Mouse (Mus musculus) ES-E14 (cell line): ENCODE results near the gene Wdr74. TPM values are rescaled to one million over a fixed set of nuclear protein-coding genes. Genes with fewer than 3 reads are reported as not detected.
A peak's percentile ranks its signal among the peaks of the same experiment; 100 is the strongest.

ENCODE experiments used
- DNase-seq: peaks from one replicate; pipeline ENCODE4 v3.0.0-alpha.2; 2013; ENCODE audit warnings: low read depth, low spot score
- H3K27ac ChIP-seq: 2 replicates; pipeline ENCODE4 v1.5.1; 2012; ENCODE audit warnings: low read depth, mild to moderate bottlenecking, low read length, moderate library complexity, mixed read lengths; ENCODE audit not compliant: poor library complexity, insufficient read depth, severe bottlenecking
- H3K36me3 ChIP-seq: 2 replicates; pipeline ENCODE4 v1.6.1; 2012; ENCODE audit warnings: mild to moderate bottlenecking, low read length, moderate library complexity, mixed read lengths; ENCODE audit not compliant: control insufficient read depth, poor library complexity, insufficient read depth, severe bottlenecking
- H3K4me1 ChIP-seq, 2 experiments: fragments of 150-350 bp in 1 of 2; sonication (generic) in 1 of 2; 2 replicates each; pipeline ENCODE4 v1.6.1; 2012; ENCODE audit warnings: low read length in 2 of 2, mild to moderate bottlenecking in 1 of 2, mixed read lengths in 1 of 2; ENCODE audit not compliant: control insufficient read depth in 2 of 2, insufficient read depth in 2 of 2, poor library complexity in 1 of 2
- H3K4me3 ChIP-seq, 2 experiments: fragments of 150-350 bp in 1 of 2; sonication (generic) in 1 of 2; 2 replicates each; pipeline ENCODE4 v1.5.1; 2012; ENCODE audit warnings: low read length in 2 of 2, low read depth in 1 of 2, mild to moderate bottlenecking in 1 of 2, mixed read lengths in 1 of 2; ENCODE audit not compliant: insufficient read depth in 1 of 2, poor library complexity in 1 of 2, severe bottlenecking in 1 of 2
- H3K9ac ChIP-seq: 2 replicates; pipeline ENCODE4 v1.6.1; 2012; ENCODE audit warnings: low read depth, mild to moderate bottlenecking, low read length, mixed read lengths; ENCODE audit not compliant: poor library complexity, insufficient read depth, severe bottlenecking
- H3K9me3 ChIP-seq: fragments of 150-350 bp; sonication (generic); 2 replicates; pipeline ENCODE4 v1.6.1; 2012; ENCODE audit warnings: low read depth, mild to moderate bottlenecking, low read length; ENCODE audit not compliant: control insufficient read depth, insufficient read depth
- CHD2 ChIP-seq: IDR thresholded peaks from 2 replicates; pipeline ENCODE4 v1.6.1; 2014; ENCODE audit warnings: mild to moderate bottlenecking, low read depth, low read length, inconsistent platforms
- HCFC1 ChIP-seq: IDR thresholded peaks from 2 replicates; pipeline ENCODE4 v1.6.1; 2012; ENCODE audit warnings: low read length, inconsistent platforms, borderline replicate concordance; ENCODE audit not compliant: insufficient read depth
- MAFK ChIP-seq: IDR thresholded peaks from 2 replicates; pipeline ENCODE4 v1.6.1; 2014; ENCODE audit warnings: mild to moderate bottlenecking, low read depth, low read length, inconsistent platforms; ENCODE audit not compliant: insufficient read depth
- ZC3H11A ChIP-seq: IDR thresholded peaks from 2 replicates; pipeline ENCODE4 v1.6.1; 2012; ENCODE audit warnings: low read depth, mild to moderate bottlenecking, inconsistent platforms, low read length, borderline replicate concordance
- ZNF384 ChIP-seq: IDR thresholded peaks from 2 replicates; pipeline ENCODE4 v1.6.1; 2012; ENCODE audit warnings: low read depth, low read length, inconsistent platforms
- in situ Hi-C, 2 experiments: fragments of 600-800 bp; cut with MboI; formaldehyde crosslinking; loops; one replicate each; pipeline ENCODE4 v1.15.1; 2025; ENCODE audit warnings: low sequenced_read_pairs in 2 of 2, inconsistent platforms in 1 of 2; ENCODE audit not compliant: unreplicated experiment in 2 of 2
- total RNA-seq: library from RNA; depleted of rRNA; stranded (reverse); fragments of 300-350 nt; gene quantifications from 2 replicates; pipeline ENCODE4 v1.2.3, GENCODE M21; 2012

Gene Wdr74
- total RNA-seq, 1 experiment, result 173 TPM

DNA sequence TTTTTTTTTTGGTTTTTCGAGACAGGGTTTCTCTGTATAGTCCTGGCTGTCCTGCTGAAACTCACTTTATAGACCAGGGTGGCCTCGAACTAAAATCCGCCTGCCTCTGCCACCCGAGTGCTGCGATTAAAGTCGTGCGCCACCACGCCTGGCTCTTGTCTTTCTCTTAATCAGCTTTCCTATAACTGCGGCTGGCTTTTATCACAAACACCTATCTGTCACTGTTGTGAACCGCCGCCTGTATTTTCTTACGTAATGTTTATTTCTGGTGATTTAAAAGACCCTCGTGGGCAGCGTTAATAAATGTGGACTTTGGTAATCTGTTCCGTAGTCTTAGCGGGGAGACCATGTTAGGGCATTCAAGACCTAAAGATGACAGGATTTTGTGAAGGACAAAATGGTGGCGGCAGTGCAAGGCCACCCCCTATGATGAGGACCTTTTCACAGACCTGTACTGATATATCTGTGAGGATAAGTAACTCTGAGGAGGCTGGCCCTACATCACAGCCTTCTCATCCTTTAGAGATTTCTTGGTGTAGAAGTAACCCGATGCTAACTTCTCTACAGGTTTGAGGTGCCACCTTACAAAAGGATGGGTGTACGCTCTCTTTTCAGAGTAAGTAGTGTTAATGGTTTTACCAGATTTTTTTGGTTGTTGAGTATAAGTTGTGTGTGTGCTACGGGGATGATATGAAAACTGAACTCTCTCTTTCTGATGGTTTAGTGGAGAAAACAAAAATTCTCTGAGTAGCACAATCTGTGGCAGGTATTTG is 11.9 kb upstream of the Wdr74 start:
- H3K27ac ChIP-seq, result peak overlapping the region; percentile 94
- peak overlapping the region; percentile 76 to 92 for H3K4me3 ChIP-seq
- peaks cover 29% of the 10 kb centered on the region for H3K36me3 ChIP-seq
- no peak for DNase-seq
- in situ Hi-C loops, result no loop called here
- H3K9me3 ChIP-seq, result no peaks in the 10 kb centered on the region
- H3K9ac ChIP-seq, result peak overlapping the region; percentile 99
- 0 out of 4 replicates have a peak, but pooled peaks cover 0 to 3% of the 10 kb centered on the region in 2 experiments for H3K4me1 ChIP-seq
- TF ChIP-seq HCFC1 (no peak), MAFK (no peak), ZC3H11A (no peak), ZNF384 (no peak), CHD2 (no peak)

DNA sequence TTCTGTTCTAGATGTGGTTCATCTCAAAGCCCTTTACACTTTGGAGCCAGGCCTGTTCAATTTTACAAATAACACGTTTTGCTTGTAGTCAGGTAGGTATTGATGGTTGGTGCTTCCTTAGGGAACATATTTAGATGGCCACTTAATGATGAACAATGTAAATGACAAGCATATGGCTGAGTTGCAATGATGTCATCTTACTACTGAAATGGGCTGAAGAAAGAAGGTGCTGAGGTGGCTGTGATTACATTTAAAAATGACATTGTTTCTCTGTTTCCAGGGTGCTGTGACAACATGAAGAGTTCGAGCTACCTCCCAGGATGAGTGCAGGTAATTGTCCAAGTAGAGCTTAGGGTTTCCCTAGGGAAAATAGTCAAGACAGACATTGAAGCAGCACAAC is 11.2 kb upstream of the Wdr74 start:
- Histone ChIP-seq H3K4me1 (0 out of 4 replicates have a peak, but pooled peaks cover 0 to 3% of the 10 kb centered on the region in 2 experiments), H3K4me3 (peak overlapping the region; percentile 76 to 92), H3K36me3 (peaks cover 29% of the 10 kb centered on the region), H3K9me3 (no peaks in the 10 kb centered on the region), H3K9ac (peak overlapping the region; percentile 99; the same call in 1 of the 2 replicates), H3K27ac (peak overlapping the region; percentile 94; the same call in 1 of the 2 replicates)
- no peak for DNase-seq
- in situ Hi-C loops, result no loop called here
- TF ChIP-seq HCFC1 (no peak), MAFK (no peak), CHD2 (no peak), ZNF384 (no peak), ZC3H11A (no peak)

DNA sequence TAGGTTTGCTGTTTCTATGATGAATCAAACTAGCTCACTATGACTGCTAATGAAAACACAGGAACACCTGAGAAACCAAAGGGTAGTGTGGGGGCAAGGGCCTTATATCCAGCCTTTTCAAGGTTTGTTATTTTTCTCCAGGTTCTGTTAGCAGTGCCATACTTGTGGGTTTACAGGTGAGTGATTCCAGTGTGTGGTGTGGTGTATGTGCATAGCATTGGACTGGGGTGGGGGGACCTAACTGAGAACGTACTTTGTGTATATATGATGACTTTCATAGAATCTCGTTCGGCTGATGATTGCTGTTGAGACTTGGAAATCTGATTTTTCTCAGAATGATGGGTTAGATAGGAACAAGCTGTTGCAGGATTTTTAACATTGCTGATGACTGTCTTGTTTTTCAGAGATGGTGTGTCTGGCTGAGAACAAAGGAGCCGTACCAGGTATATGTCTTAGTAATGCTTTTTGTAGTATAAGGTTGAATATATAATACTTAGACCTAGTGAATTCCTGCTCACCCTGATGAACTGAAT is 10.5 kb upstream of the Wdr74 start:
- no peak for DNase-seq
- peak overlapping the region; percentile 14; the same call in 1 of the 2 replicates for H3K27ac ChIP-seq
- in situ Hi-C loops, result no loop called here
- no peaks in the 10 kb centered on the region for H3K9me3 ChIP-seq
- H3K4me1 ChIP-seq, result 0 out of 4 replicates have a peak, but pooled peaks cover 0 to 3% of the 10 kb centered on the region in 2 experiments
- no peak for TF ChIP-seq HCFC1
- no peak for TF ChIP-seq ZC3H11A
- no peak for TF ChIP-seq MAFK
- no peak for TF ChIP-seq CHD2
- TF ChIP-seq ZNF384, result no peak
- H3K9ac ChIP-seq, result peak overlapping the region; percentile 99
- H3K4me3 ChIP-seq, result peak overlapping the region; percentile 76 to 92
- H3K36me3 ChIP-seq, result peaks cover 29% of the 10 kb centered on the region

DNA sequence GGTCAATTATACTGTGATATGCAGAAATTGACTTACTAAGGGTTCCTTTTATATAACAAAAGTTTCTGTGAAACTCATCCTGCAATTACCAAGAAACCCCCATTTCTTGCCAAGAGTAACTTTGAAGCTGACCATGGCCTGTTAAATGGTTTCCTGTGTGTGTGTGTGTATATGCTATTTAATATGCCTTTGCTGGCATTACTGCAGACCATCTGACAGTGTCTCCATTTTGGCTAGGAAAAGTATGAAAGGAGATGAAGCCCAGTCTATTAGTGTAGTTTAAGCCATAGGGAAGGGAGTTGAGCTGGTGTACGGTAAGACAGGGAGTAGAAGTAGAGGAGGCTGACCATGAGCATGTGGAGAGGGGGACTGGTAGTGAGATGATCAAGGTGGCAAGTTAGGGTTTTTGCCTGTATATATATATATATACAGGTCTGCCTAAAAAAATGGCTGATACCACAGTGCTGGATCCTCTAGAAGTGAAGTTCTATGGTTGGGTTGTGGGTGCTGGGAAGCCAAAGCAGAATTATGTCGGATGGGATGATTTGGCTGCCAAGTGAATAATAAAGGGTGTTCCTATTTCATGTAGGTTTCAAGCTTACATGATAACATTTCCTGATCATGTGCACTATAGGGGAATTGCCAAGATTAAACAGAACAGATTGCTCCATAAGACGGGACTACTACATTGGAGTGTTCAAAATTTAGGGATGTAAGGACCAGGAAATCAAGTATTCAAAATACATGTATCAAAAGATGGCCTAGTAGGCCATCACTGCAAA is 8.8 kb upstream of the Wdr74 start:
- Histone ChIP-seq H3K9me3 (no peaks in the 10 kb centered on the region), H3K4me3 (peak overlapping the region in 1 of 2 experiments; percentile 92; a peak in 1 of 4 replicates), H3K36me3 (peaks cover 29% of the 10 kb centered on the region), H3K9ac (no peak overlapping the region; the same call in 1 of the 2 replicates), H3K4me1 (no peaks in the 10 kb centered on the region), H3K27ac (no peak overlapping the region; the same call in 1 of the 2 replicates)
- in situ Hi-C loops, result no loop called here
- peak; percentile 55 for DNase-seq
- peak; percentile 71; the same call in 1 of the 2 replicates for TF ChIP-seq CHD2
- TF ChIP-seq ZNF384, result no peak
